Mouse (Mus musculus) kidney, postnatal 0 days (tissue): ENCODE measurements at regions not wholly inside any gene's neighbourhood (a gene's known extent, or its start where the extent isn't known, plus 50 kb on each side); places are given as distances from the start of the nearest gene placed in this dataset.

Source experiments
- ATAC-seq: fragments of 200-750 bp; cut with Nextera tagmentation; replicated peaks from 2 replicates; pipeline ENCODE4 v1.8.0; 2017; ENCODE audit warnings: low read depth, moderate number of reproducible peaks, moderate TSS enrichment, moderate library complexity; ENCODE audit not compliant: low FRiP score
- DNase-seq: peaks from one replicate; pipeline ENCODE4 v3.0.0-alpha.2; 2016; ENCODE audit warnings: low spot score
- H3K27ac ChIP-seq: fragments of 300-500 bp; sonication (generic); 2 replicates; pipeline ENCODE4 v1.5.1; 2014; ENCODE audit warnings: mild to moderate bottlenecking
- H3K27me3 ChIP-seq: fragments of 300-500 bp; sonication (generic); 2 replicates; pipeline ENCODE4 v1.6.1; 2014; ENCODE audit warnings: low read length, mixed read lengths; ENCODE audit not compliant: insufficient read depth
- H3K36me3 ChIP-seq: fragments of 300-500 bp; sonication (generic); 2 replicates; pipeline ENCODE4 v1.6.1; 2014; ENCODE audit warnings: low read length, mixed read lengths; ENCODE audit not compliant: insufficient read depth
- H3K4me1 ChIP-seq: fragments of 300-500 bp; sonication (generic); replicated peaks from 2 replicates; pipeline ENCODE4 v1.6.1; 2014; ENCODE audit warnings: antibody characterized with exemption, low read length, mixed read lengths; ENCODE audit not compliant: insufficient read depth
- H3K4me2 ChIP-seq: fragments of 300-500 bp; sonication (generic); 2 replicates; pipeline ENCODE4 v1.6.1; 2014; ENCODE audit warnings: mild to moderate bottlenecking, low read length, moderate library complexity, mixed read lengths
- H3K4me3 ChIP-seq: fragments of 300-500 bp; sonication (generic); replicated peaks from 2 replicates; pipeline ENCODE4 v1.5.1; 2014; ENCODE audit warnings: low read depth, low read length
- H3K9ac ChIP-seq: fragments of 300-500 bp; sonication (generic); 2 replicates; pipeline ENCODE4 v1.6.1; 2014; ENCODE audit warnings: low read depth, low read length
- H3K9me3 ChIP-seq: fragments of 300-500 bp; sonication (generic); replicated peaks from 2 replicates; pipeline ENCODE4 v1.6.1; 2016; ENCODE audit warnings: low read length, inconsistent platforms, mixed read lengths
- CTCF ChIP-seq: IDR thresholded peaks from 2 replicates; pipeline ENCODE4 v1.5.1; 2016; ENCODE audit warnings: antibody characterized with exemption, low read depth, mild to moderate bottlenecking, moderate library complexity
- WGBS: fragments of 180-500 bp; shearing (Covaris S2); extraction: QIAGEN DNeasy Blood & Tissue Kit; methylation state at CpG from one replicate; pipeline ENCODE4 v1.1.7; 2014; 5-methylcytosine and 5-hydroxymethylcytosine counted together

- Histone ChIP-seq H3K9me3 (0 out of 2 replicates have a peak, but pooled peaks cover 2% of the 10 kb centered on the region), H3K4me3 (no peak overlapping the region), H3K4me1 (no peaks in the 10 kb centered on the region), H3K36me3 (no peaks in the 10 kb centered on the region), H3K27ac (no peak overlapping the region), H3K27me3 (no peaks in the 10 kb centered on the region), H3K4me2 (no peak overlapping the region), H3K9ac (no peak overlapping the region)
- ATAC-seq (no peak), DNase-seq (no peak)
- no peak for TF ChIP-seq CTCF
- WGBS = 61% methylated on average over 10 of the region's 10 CpGs
These were observed 92.4 kb upstream of the Rab3gap2 start for GRCm38 (mm10) chr1:185111347-185112016.

GRCm38 (mm10) chr1:185104945-185105884 is 98.7 kb upstream of the Rab3gap2 start:
- H3K4me2 ChIP-seq = no peak overlapping the region
- H3K27ac ChIP-seq = no peak overlapping the region
- no peak overlapping the region for H3K9ac ChIP-seq
- no peaks in the 10 kb centered on the region for H3K36me3 ChIP-seq
- DNase-seq (no peak), ATAC-seq (no peak)
- H3K27me3 ChIP-seq = no peaks in the 10 kb centered on the region
- no peaks in the 10 kb centered on the region for H3K9me3 ChIP-seq
- no peak for TF ChIP-seq CTCF
- 55% methylated on average over 7 of the region's 7 CpGs for WGBS
- H3K4me3 ChIP-seq = no peak overlapping the region
- H3K4me1 ChIP-seq = no peaks in the 10 kb centered on the region

GRCm38 (mm10) chr1:185103803-185104202 is 100.1 kb upstream of the Rab3gap2 start:
- no peak overlapping the region for H3K27ac ChIP-seq
- H3K4me1 ChIP-seq = no peaks in the 10 kb centered on the region
- H3K4me2 ChIP-seq = no peak overlapping the region
- H3K9me3 ChIP-seq = no peaks in the 10 kb centered on the region
- WGBS = 47% methylated on average over 4 of the region's 4 CpGs
- TF ChIP-seq CTCF = no peak
- H3K4me3 ChIP-seq = no peak overlapping the region
- ATAC-seq = no peak
- no peak overlapping the region for H3K9ac ChIP-seq
- H3K36me3 ChIP-seq = no peaks in the 10 kb centered on the region
- no peak for DNase-seq
- no peaks in the 10 kb centered on the region for H3K27me3 ChIP-seq

- ATAC-seq = no peak
- no peak for DNase-seq
- H3K4me3 ChIP-seq = no peak overlapping the region
- H3K4me2 ChIP-seq = no peak overlapping the region
- no peak overlapping the region for H3K9ac ChIP-seq
- no peaks in the 10 kb centered on the region; the same call in 1 of the 2 replicates for H3K4me1 ChIP-seq
- no peak overlapping the region for H3K27ac ChIP-seq
- no peaks in the 10 kb centered on the region for H3K36me3 ChIP-seq
- no peaks in the 10 kb centered on the region for H3K27me3 ChIP-seq
- WGBS = 48% methylated on average over 18 of the region's 18 CpGs
- no peak for TF ChIP-seq CTCF
- no peaks in the 10 kb centered on the region for H3K9me3 ChIP-seq
These were observed 99.9 kb upstream of the Mark1 start for GRCm38 (mm10) chr1:185098975-185099958.

GRCm38 (mm10) chr1:185098195-185098974 is 99.0 kb upstream of the Mark1 start:
- Histone ChIP-seq H3K9ac (no peak overlapping the region), H3K27ac (no peak overlapping the region), H3K9me3 (no peaks in the 10 kb centered on the region), H3K4me2 (no peak overlapping the region), H3K4me3 (no peak overlapping the region), H3K4me1 (no peaks in the 10 kb centered on the region; the same call in 1 of the 2 replicates), H3K27me3 (no peaks in the 10 kb centered on the region), H3K36me3 (no peaks in the 10 kb centered on the region)
- peak; percentile 30 for DNase-seq
- WGBS = 26% methylated on average over 17 of the region's 17 CpGs
- TF ChIP-seq CTCF = no peak
- no peak for ATAC-seq
